Mouse (Mus musculus): ENCODE data around the gene Iqgap3. TPM values are rescaled to one million over a fixed set of nuclear protein-coding genes. Genes with fewer than 3 reads are reported as not detected.
A peak's percentile ranks its signal among the peaks of the same experiment; 100 is the strongest.

Iqgap3 gene
- polyA plus RNA-seq, 1 experiment, result 19.7 TPM

DNA sequence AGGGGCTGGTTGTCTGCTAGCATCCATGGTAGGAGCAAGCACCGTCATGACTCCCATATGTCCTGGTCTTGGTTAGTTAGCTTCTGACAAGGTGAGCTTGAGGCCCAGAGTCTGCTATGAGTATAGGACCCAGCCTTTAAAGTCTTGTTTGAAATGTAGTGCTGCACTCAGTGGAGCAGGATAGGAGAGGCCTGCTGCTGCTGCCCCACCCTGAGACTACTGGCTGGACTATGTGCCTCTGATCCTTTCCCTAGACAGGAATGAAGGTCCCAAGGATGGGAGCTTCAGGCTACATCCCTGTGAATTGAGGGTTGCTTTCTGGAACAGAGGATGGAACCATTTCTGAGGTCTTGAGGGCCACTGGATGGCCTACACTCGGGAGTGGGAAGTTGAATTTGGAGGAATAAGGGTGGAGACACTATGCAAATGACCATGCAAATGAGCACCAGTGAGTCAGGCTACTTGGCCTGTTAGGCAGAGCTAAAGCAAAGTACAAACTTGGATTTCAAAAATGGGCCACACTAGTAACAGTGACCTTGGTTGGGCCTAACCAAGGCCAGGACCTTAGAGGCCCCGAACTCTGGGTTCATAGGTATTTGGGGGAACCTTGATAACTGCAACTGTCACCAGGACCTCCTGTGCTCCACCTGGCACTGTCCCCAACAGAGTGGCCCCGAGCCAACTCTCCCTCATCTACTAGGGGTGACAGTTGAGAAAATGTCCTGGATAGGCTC is 67.2 kb downstream of the Iqgap3 start:
- Histone ChIP-seq H3K36me3 (ENCODE audit: control insufficient read depth, insufficient read depth, low read length) (no peaks in the 10 kb centered on the region), H3K4me1 (replicated peaks; ENCODE audit: control insufficient read depth, insufficient read depth, low read length) (peaks cover 78% of the 10 kb centered on the region), H3K27me3 (ENCODE audit: control insufficient read depth, insufficient read depth, low read length) (no peaks in the 10 kb centered on the region), H3K27ac (ENCODE audit: control insufficient read depth, insufficient read depth, low read length) (peak overlapping the region; percentile 23; the same call in 1 of the 2 replicates), H3K4me3 (ENCODE audit: control insufficient read depth, insufficient read depth, low read length) (no peak overlapping the region)
- WGBS, result 50% methylated on average over 4 of the region's 4 CpGs
- TF ChIP-seq CTCF (IDR thresholded peaks at IDR 0.05; ENCODE audit: borderline replicate concordance, control insufficient read depth, extremely low read depth, insufficient read depth, low read length, poor library complexity) (no peak), POLR2A (IDR thresholded peaks at IDR 0.05; ENCODE audit: control insufficient read depth, extremely low read depth, insufficient read depth, low read length, poor library complexity) (no peak)
- no peak for DNase-seq

DNA sequence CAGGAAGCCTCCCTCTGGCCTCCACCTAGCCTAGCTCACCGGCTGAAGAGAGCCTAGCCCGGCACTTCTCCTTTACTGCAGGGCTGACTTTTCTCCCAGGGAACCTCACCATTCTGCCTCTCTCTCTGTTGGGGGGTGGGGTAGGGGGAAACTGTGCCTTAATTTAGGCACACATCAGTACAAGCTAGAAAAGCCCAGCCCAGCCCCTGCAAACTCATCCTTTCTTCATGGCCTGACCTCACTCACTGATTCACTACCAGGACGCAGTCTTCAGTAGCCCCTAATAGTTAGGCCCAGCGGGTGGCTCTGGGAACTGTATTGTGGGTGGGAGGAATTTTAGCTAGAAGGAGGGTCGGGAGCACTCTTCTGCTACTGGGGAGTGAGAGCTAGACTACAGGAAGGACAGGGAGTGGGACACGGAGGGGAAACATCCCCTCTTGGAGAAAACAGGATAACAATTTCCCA is 67.8 kb downstream of the Iqgap3 start:
- peaks cover 74% of the 10 kb centered on the region for H3K4me1 ChIP-seq (replicated peaks; ENCODE audit: control insufficient read depth, insufficient read depth, low read length)
- no peaks in the 10 kb centered on the region for H3K36me3 ChIP-seq (ENCODE audit: control insufficient read depth, insufficient read depth, low read length)
- no peak for TF ChIP-seq POLR2A (IDR thresholded peaks at IDR 0.05; ENCODE audit: control insufficient read depth, extremely low read depth, insufficient read depth, low read length, poor library complexity)
- no peak for TF ChIP-seq CTCF (IDR thresholded peaks at IDR 0.05; ENCODE audit: borderline replicate concordance, control insufficient read depth, extremely low read depth, insufficient read depth, low read length, poor library complexity)
- WGBS, result 57% methylated on average over 6 of the region's 6 CpGs
- DNase-seq, result no peak
- no peak overlapping the region for H3K4me3 ChIP-seq (ENCODE audit: control insufficient read depth, insufficient read depth, low read length)
- peak overlapping the region; percentile 23; the same call in 1 of the 2 replicates for H3K27ac ChIP-seq (ENCODE audit: control insufficient read depth, insufficient read depth, low read length)
- H3K27me3 ChIP-seq (ENCODE audit: control insufficient read depth, insufficient read depth, low read length), result no peaks in the 10 kb centered on the region

DNA sequence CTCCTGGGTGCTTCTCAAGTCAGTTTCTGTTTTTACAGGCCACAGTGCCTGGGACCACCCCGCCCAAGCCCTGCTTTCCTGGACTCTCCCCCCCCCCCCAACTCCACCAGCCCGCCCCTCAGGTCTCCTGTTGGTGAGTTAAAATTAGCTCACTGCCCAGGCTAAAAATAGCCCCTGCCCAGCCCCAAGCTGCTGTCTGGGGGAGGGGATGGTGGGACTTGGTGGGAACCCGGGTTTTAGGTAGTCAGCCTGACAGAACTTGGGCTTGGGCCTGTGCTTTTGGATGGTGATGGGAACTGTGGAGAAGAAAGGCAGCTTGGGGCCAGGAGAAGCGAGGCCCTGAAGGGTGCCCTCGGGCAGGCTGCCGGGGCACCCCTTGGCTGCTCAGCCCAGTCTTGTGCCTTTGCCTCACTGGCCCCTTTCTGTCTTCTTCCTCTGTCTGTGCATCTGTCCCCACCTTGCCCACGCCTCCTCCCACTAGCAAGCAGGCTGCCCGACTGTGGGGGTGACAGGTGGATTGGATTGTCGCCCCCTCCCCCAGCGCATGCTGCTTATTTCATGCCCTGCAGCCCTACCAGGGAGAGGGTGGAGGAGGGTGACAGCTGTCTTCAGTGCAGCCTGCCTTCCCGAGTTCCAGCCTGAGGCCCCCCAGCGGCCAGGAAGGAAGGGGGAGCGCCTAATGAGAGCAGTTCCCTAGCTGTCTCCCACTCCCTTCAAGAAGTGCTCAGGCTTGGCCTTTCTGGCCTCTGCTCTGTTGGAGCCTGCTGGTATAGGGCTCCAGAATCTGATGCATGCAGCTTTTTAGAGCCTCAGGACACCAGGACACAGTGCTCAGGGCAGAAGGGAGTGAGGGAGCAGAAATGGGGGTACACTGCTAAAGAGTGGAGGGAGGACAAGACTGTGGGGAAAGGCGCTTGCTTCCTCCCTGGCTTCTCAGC is 68.6 kb downstream of the Iqgap3 start:
- Histone ChIP-seq H3K4me1 (replicated peaks; ENCODE audit: control insufficient read depth, insufficient read depth, low read length) (peaks cover 67% of the 10 kb centered on the region), H3K27me3 (ENCODE audit: control insufficient read depth, insufficient read depth, low read length) (no peaks in the 10 kb centered on the region), H3K36me3 (ENCODE audit: control insufficient read depth, insufficient read depth, low read length) (no peaks in the 10 kb centered on the region), H3K4me3 (ENCODE audit: control insufficient read depth, insufficient read depth, low read length) (no peak overlapping the region), H3K27ac (ENCODE audit: control insufficient read depth, insufficient read depth, low read length) (peak overlapping the region; percentile 23; the same call in 1 of the 2 replicates)
- 22% methylated on average over 13 of the region's 14 CpGs for WGBS
- TF ChIP-seq CTCF (IDR thresholded peaks at IDR 0.05; ENCODE audit: borderline replicate concordance, control insufficient read depth, extremely low read depth, insufficient read depth, low read length, poor library complexity), result no peak
- no peak for TF ChIP-seq POLR2A (IDR thresholded peaks at IDR 0.05; ENCODE audit: control insufficient read depth, extremely low read depth, insufficient read depth, low read length, poor library complexity)
- DNase-seq, result peak; percentile 59

DNA sequence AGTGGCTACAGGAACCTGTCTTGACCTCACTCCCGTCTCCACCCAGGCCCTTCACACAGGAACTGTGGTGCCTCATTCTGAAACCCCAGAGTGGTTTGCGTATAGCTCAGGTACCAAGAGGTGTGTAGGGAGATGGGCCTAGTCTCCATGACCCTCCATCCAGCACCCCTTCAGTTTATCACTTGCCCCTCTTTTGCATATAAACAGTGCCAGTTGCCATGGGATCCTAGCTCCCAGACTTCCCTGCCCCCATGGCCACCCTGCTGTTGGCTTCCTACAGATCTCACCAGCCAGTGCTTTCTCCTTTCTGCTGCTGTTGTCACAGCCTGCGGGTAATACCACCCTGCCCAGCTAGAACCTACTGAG is 69.2 kb downstream of the Iqgap3 start:
- no peak for DNase-seq
- Histone ChIP-seq H3K4me1 (replicated peaks; ENCODE audit: control insufficient read depth, insufficient read depth, low read length) (peaks cover 60% of the 10 kb centered on the region), H3K27me3 (ENCODE audit: control insufficient read depth, insufficient read depth, low read length) (no peaks in the 10 kb centered on the region), H3K4me3 (ENCODE audit: control insufficient read depth, insufficient read depth, low read length) (no peak overlapping the region), H3K27ac (ENCODE audit: control insufficient read depth, insufficient read depth, low read length) (peak overlapping the region; percentile 4; the same call in 1 of the 2 replicates), H3K36me3 (ENCODE audit: control insufficient read depth, insufficient read depth, low read length) (peaks cover 5% of the 10 kb centered on the region; the same call in 1 of the 2 replicates)
- WGBS, result 69% methylated on average over 3 of the region's 3 CpGs
- no peak for TF ChIP-seq POLR2A (IDR thresholded peaks at IDR 0.05; ENCODE audit: control insufficient read depth, extremely low read depth, insufficient read depth, low read length, poor library complexity)
- TF ChIP-seq CTCF (IDR thresholded peaks at IDR 0.05; ENCODE audit: borderline replicate concordance, control insufficient read depth, extremely low read depth, insufficient read depth, low read length, poor library complexity), result no peak

DNA sequence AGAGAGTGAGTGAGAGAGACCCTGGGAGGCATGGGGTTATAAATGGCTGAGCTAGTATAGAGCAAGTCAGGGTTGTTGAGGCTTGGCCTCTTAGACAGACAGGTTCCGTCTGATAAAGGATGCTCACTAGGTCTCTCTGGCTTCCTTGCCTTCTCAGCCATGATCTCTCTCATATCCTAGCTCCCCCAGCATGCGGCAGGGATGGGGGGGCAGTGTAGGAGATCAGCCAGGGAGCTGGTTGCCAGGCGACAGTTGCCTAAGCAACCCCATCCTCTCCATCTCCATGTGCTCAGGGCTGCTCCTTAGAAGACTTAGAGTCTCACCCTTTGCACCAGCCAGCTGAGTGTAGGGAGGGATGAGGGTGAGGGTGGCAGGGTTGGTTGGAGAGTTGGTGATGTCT is 70.3 kb downstream of the Iqgap3 start:
- H3K27ac ChIP-seq (ENCODE audit: control insufficient read depth, insufficient read depth, low read length), result no peak overlapping the region
- WGBS, result 95% methylated on average over 3 of the region's 3 CpGs
- TF ChIP-seq CTCF (IDR thresholded peaks at IDR 0.05; ENCODE audit: borderline replicate concordance, control insufficient read depth, extremely low read depth, insufficient read depth, low read length, poor library complexity) (no peak), POLR2A (IDR thresholded peaks at IDR 0.05; ENCODE audit: control insufficient read depth, extremely low read depth, insufficient read depth, low read length, poor library complexity) (no peak)
- no peak overlapping the region for H3K4me3 ChIP-seq (ENCODE audit: control insufficient read depth, insufficient read depth, low read length)
- no peak for DNase-seq
- H3K27me3 ChIP-seq (ENCODE audit: control insufficient read depth, insufficient read depth, low read length), result no peaks in the 10 kb centered on the region
- peaks cover 16% of the 10 kb centered on the region for H3K36me3 ChIP-seq (ENCODE audit: control insufficient read depth, insufficient read depth, low read length)
- H3K4me1 ChIP-seq (replicated peaks; ENCODE audit: control insufficient read depth, insufficient read depth, low read length), result peaks cover 50% of the 10 kb centered on the region

DNA sequence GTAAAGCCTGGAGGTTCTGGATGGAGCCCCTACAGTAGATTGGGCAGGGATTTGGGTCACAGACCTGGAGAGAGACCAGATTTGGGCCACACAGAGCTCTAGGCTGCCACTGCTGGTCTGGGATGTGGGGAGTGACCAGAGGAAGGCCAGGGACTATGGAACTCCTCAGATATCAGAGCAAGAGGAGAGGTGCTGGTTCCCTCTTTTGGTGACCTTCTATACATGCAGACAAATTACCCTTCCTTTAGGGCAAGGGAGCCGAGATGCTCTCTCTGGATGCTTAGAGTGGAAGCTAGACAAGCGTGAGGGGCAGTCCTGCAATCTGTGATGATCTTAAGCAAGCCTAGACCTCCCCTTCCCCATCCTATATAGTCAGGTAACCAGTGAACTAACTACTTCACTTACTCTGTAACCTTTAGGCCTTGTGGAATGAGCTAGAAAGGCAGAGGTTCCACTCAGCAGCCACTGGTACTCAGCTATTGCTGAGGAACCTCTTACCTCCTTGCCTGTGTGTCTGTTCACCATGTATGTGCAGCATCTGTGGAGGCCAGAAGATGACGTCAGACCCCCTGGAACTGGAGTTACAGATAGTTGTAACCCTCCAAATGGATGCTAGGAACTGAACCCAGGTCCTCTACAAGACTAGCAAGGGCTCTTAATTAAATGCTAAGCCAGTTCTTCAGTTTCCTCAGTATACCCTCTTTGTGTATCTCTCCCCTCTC is 71.7 kb downstream of the Iqgap3 start:
- Histone ChIP-seq H3K27ac (ENCODE audit: control insufficient read depth, insufficient read depth, low read length) (no peak overlapping the region), H3K36me3 (ENCODE audit: control insufficient read depth, insufficient read depth, low read length) (peaks cover 23% of the 10 kb centered on the region), H3K4me1 (replicated peaks; ENCODE audit: control insufficient read depth, insufficient read depth, low read length) (peaks cover 36% of the 10 kb centered on the region), H3K4me3 (ENCODE audit: control insufficient read depth, insufficient read depth, low read length) (no peak overlapping the region), H3K27me3 (ENCODE audit: control insufficient read depth, insufficient read depth, low read length) (no peaks in the 10 kb centered on the region)
- 85% methylated on average over 3 of the region's 3 CpGs for WGBS
- TF ChIP-seq CTCF (IDR thresholded peaks at IDR 0.05; ENCODE audit: borderline replicate concordance, control insufficient read depth, extremely low read depth, insufficient read depth, low read length, poor library complexity), result no peak
- no peak for TF ChIP-seq POLR2A (IDR thresholded peaks at IDR 0.05; ENCODE audit: control insufficient read depth, extremely low read depth, insufficient read depth, low read length, poor library complexity)
- no peak for DNase-seq

All from thymus, adult 2 months (tissue).